Mouse (Mus musculus) adrenal gland, postnatal 10 days (tissue): ENCODE measurements at regions not wholly inside any gene's neighbourhood (a gene's known extent, or its start where the extent isn't known, plus 50 kb on each side); places are given as distances from the start of the nearest gene placed in this dataset.

Experiments used
- DNase-seq: peaks from one replicate; pipeline ENCODE4 v3.0.0; 2021; ENCODE audit warnings: mixed read lengths

DNA sequence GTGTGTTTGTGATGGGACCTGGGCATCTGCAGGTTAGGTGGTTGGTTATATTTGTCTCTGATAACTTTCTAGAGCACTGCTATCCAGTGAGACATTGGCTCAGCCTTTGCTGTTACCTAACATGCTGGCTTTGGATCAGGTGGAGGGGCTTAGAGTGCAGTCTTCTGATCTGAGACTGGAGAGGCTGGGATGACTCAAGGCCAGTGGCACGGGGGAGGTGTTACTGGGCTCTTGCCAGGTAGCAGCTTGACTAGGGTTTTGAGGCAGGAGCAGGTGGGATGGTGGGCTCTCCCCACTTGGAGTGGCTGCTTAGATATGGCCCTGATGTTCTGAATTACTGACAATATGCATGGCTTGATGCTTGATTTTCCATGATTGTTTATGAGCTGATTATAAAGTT is 236.0 kb downstream of the Zfp704 start:
- DNase-seq, result no peak

- no peak for DNase-seq
Observed at GRCm38 (mm10) chr3:9370096-9370495, 239.8 kb downstream of the Zfp704 start.

- DNase-seq, result no peak
Observed at GRCm38 (mm10) chr3:9365791-9366190, 244.1 kb downstream of the Zfp704 start.

- DNase-seq, result no peak
Observed at GRCm38 (mm10) chr3:9359186-9359585, 250.7 kb downstream of the Zfp704 start.

DNA sequence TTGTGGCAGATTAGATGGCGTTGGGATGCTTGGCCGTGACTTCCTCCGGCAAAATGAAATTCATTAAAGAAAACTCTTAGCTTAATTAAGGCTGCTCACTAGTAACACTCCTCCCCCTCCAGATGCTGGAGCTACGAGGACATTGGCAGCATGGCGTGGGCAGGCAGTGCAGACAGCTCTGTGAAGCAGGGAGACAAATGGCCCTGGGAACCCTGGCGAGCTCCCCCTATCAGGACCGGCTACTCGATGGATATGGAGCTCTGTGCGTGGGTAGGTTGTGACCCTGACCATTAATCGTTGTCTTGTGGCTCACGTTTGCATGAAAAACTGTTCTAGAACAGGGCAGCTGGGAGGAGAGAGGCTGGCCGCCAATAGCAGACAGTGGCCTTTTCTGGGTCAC is 251.8 kb downstream of the Zfp704 start:
- peak; percentile 42 for DNase-seq

DNA sequence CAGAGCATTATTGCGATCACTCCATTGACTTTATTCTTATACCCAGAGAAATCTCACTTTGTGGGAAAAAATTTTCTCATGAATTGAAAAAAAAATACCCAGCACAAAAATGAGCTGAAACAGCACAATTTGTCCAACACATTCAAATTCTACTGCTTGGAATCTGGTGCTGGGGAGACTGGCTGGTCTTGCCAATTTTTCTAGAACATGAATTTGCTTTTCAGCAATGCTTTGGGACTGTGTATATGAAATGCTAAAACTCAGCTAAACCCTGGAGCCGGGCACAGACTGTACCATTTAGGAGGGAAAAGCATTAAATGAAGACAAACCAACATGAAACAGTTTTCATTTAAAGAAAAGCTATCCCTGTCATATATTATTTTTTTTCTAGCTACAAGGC is 252.2 kb downstream of the Zfp704 start:
- no peak for DNase-seq

DNA sequence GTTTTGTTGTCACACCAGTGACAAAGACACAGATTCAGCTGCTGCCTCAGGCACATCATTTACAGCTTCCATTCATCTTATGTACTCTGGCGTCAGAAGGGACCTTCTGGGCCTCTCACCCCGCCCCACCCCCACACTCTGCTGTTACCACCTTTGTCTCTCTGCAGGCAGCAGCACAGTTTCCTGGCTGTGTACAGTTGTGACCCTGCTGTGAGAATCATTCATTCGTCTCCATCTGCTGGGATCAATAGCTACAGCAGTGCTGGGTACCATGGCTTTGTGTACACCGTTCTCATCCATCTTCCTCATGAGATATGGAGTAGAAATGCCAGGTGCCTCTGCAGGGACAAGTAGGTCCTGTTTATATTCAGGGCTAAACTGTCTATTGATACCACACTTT is 254.0 kb downstream of the Zfp704 start:
- DNase-seq, result no peak

DNA sequence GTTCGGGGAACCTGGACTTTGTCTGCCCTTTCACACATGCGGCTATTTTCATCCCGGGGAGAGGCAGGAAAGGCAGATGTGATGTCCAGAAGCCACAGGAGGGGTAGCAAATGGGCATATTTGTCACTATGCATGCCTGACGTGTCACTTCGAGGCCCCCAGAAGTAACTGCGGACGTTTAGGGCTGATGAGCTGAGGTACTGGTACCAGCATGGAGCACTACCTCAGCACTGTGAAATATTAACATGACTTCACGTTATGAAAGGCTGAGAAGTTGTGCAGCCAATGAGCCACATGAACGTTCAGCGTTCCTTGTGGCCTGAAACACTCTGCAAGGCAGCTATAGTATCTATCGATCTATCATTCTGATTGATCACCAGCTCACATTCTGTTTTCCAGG is 255.1 kb downstream of the Zfp704 start:
- DNase-seq, result no peak

DNA sequence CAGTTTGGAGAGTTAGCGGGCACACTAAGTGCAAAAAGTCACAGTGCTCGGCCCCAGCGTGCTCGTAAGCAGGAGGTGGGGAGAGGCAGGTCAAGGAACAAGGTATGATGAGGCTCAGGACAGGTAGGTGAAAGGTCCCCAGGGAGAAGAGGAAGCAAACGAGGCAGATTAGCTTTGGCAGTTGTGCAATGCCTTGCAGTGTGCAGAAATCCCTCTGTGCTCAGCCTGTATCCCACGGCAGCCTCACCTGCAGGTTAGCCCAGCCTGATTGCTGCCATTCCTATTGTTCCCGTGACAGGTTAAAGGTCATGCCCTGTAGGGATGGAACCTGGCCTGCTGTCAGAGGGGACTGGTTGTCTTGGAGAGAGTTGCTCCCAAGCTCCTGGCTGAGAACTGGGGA is 257.6 kb downstream of the Zfp704 start:
- no peak for DNase-seq

DNA sequence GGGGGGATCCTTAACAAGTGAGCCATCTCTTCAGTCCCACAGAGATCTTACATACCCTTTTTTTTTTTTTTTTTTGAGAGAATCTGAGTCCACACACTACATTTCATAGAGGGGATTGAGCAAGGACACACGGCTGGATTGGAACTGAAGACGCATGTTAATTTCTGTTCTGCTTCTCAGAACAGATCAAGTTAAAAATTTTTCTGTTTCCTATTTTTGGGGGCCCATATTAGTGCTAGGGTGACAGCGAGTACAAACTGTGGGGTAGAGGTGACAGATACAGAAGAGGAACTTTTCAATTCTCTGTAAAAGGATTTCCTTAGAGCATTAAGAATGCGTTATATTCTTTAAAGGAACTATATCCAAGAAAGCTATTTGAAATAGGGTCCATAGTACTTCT is 260.1 kb downstream of the Zfp704 start:
- no peak for DNase-seq

- DNase-seq, result peak; percentile 70
Observed at GRCm38 (mm10) chr3:9347446-9347860, 262.4 kb downstream of the Zfp704 start.

DNA sequence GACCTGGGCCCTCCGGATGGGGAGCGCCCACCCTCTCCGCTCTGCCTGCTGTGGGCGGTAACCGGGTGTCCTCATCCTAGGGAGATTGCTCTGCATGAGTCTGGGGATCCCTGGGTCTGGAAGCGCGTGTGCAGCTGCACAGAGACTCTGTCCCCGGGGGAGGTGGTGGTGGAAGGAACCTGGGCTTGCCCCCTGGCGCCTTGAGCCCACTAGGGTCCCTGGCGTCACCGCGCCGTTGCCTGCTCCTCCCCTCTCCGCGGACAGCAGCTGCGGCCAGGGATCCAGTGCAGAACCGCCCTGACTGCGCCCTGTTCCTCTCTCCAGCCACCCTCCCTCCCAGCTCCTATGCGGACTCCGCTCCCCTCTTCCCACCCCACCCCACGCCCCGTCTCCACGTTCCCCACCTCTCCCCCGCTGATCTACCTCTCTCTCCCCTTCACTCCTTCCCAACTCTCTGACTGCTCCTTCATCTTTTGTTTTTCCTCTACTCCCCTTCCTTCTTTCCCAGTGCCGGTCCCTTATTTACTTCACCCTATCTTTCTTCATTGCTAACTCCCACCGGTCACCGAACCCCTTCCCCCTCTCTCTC is 262.9 kb downstream of the Zfp704 start:
- DNase-seq, result peak; percentile 63

- DNase-seq, result no peak
Observed at GRCm38 (mm10) chr3:9346356-9346755, 263.5 kb downstream of the Zfp704 start.

- DNase-seq, result no peak
Observed at GRCm38 (mm10) chr3:9345885-9346284, 264.0 kb downstream of the Zfp704 start.

DNA sequence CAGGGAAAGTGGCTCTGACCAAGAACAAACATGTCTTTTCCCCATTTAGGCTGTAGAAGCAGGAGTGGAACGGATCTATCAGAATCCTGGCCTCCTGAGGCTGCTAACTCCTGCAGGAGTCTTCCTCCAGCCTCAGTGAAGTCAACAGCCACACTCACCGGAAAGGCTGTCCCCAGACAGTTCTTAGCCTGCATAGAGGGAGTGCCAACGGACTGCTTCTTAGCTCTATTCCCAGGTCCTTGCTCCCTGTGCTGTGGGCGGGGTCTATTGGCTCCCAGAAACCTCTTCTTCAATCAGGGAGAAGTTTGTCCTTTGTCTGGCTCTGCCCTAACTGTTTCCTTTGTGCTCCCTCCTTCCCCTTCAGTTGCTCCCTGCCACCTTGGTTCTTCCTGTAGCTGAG is 266.3 kb downstream of the Zfp704 start:
- peak; percentile 24 for DNase-seq

DNA sequence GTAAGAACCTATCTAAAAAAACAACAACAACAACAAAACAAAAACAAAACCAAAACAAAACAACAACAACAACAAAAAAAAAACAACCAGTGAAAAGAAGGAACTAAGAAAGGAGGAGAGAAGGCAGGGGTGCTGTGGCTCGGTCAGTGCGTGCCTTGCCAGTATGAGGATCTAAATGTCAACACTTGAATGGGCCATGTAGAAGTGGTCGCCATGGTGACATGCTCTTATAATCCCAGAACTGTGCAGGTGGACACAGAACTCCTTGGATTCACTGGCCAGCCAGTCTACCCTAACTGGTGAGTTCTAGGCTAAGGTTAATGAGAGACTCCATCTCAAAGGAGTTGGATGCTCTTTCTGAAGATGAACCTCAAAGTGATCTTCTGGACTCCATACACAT is 267.7 kb downstream of the Zfp704 start:
- DNase-seq, result no peak

GRCm38 (mm10) chr3:9341657-9342056 is 268.2 kb downstream of the Zfp704 start:
- DNase-seq, result no peak

- no peak for DNase-seq
Observed at GRCm38 (mm10) chr3:9341244-9341643, 268.6 kb downstream of the Zfp704 start.

GRCm38 (mm10) chr3:9340788-9341187 is 269.1 kb downstream of the Zfp704 start:
- peak; percentile 76 for DNase-seq

DNA sequence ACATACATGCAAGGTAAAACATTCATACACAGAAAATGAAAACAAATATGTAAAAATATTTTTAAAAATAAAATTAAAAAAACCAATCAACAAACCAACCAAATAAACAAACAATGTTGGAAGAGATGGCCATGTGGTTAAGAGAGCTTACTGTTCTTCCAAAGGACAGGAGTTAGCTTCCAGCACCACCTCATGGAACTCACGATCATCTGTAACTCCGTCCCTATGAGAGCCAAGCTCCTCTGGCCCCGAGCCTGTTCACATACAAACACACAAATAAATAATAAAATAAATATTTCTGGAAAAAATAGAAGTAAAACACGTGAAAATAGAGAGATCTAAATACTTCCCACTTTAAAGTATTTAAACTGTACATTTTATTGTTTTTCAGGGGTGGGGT is 269.5 kb downstream of the Zfp704 start:
- peak; percentile 15 for DNase-seq

- no peak for DNase-seq
Observed at GRCm38 (mm10) chr3:9339669-9340068, 270.2 kb downstream of the Zfp704 start.

- no peak for DNase-seq
Observed at GRCm38 (mm10) chr3:9335580-9335979, 274.3 kb downstream of the Zfp704 start.
